Mouse (Mus musculus) hindlimb bud, embryonic 11.5 days (tissue): ENCODE results near the gene Acsl3.

Experiments used
- DNase-seq: peaks from one replicate; pipeline ENCODE4 v3.0.0-alpha.2; 2012; ENCODE audit warnings: low read depth, low spot score; ENCODE audit errors: extremely low spot score

Acsl3 gene

GRCm38 (mm10) chr1:78684128-78684527 lies 26.5 kb downstream of the Acsl3 start:
- no peak for DNase-seq

GRCm38 (mm10) chr1:78686872-78687271 lies 29.2 kb downstream of the Acsl3 start:
- no peak for DNase-seq

GRCm38 (mm10) chr1:78688149-78688548 lies 30.5 kb downstream of the Acsl3 start:
- DNase-seq: no peak

- no peak for DNase-seq
Observed at GRCm38 (mm10) chr1:78694503-78695258, 37.1 kb downstream of the Acsl3 start.

- no peak for DNase-seq
Observed at GRCm38 (mm10) chr1:78696305-78696704, 38.7 kb downstream of the Acsl3 start.

GRCm38 (mm10) chr1:78696903-78697302 lies 39.3 kb downstream of the Acsl3 start:
- no peak for DNase-seq

GRCm38 (mm10) chr1:78698138-78698537 lies 40.5 kb downstream of the Acsl3 start:
- no peak for DNase-seq

- no peak for DNase-seq
Observed at GRCm38 (mm10) chr1:78701740-78702139, 44.1 kb downstream of the Acsl3 start.

- DNase-seq: no peak
Observed at GRCm38 (mm10) chr1:78702282-78702963, 44.8 kb downstream of the Acsl3 start.

- DNase-seq: no peak
Observed at GRCm38 (mm10) chr1:78702964-78703285, 45.3 kb downstream of the Acsl3 start.

- no peak for DNase-seq
Observed at GRCm38 (mm10) chr1:78706338-78706737, 48.7 kb downstream of the Acsl3 start.

GRCm38 (mm10) chr1:78707280-78707679 lies 49.7 kb downstream of the Acsl3 start:
- DNase-seq: no peak

GRCm38 (mm10) chr1:78710026-78710425 lies 52.4 kb downstream of the Acsl3 start:
- DNase-seq: no peak

- no peak for DNase-seq
Observed at GRCm38 (mm10) chr1:78710613-78711329, 53.1 kb downstream of the Acsl3 start.

- peak; percentile 58 for DNase-seq
Observed at GRCm38 (mm10) chr1:78724458-78725190, 67.0 kb downstream of the Acsl3 start.

GRCm38 (mm10) chr1:78725191-78725490 lies 67.5 kb downstream of the Acsl3 start:
- no peak for DNase-seq

- DNase-seq: no peak
Observed at GRCm38 (mm10) chr1:78725617-78726223, 68.1 kb downstream of the Acsl3 start.

GRCm38 (mm10) chr1:78730114-78730720 lies 72.6 kb downstream of the Acsl3 start:
- DNase-seq: no peak

GRCm38 (mm10) chr1:78732290-78732689 lies 74.7 kb downstream of the Acsl3 start:
- DNase-seq: no peak

GRCm38 (mm10) chr1:78734261-78735000 lies 76.8 kb downstream of the Acsl3 start:
- DNase-seq: no peak
